Mouse (Mus musculus): ENCODE data around the gene BC024978. TPM values are rescaled to one million over a fixed set of nuclear protein-coding genes. Genes with fewer than 3 reads are reported as not detected.

Gene BC024978
- total RNA-seq, 4 experiments from 2014 or later = 20.9 to 27.3 (median 25.7) TPM

DNA sequence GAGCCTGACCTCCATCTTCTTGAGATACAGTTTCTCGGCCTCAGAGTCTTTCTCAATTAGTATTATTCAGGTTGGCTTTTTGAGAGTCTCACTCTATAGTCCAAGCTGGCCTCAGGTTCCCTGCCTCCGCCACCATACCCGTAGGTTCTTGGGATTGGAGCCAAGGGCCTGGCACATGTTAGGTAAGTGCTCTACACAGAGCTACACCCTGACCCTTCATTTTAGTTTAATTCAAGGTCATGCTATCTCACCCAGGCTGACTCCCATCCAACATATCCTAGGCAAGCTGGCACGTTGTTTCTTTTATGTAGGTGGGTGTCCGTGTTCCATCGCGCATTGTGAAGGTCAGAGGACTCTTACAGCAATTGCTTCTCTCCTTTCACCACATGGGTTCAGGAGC is 20.7 kb upstream of the BC024978 start:
- no peak for DNase-seq (ENCODE audit: low spot score in 2 of 2)

- DNase-seq (ENCODE audit: low spot score in 2 of 2) = no peak
These were observed 17.6 kb upstream of the BC024978 start for GRCm38 (mm10) chr7:27177942-27178323.

GRCm38 (mm10) chr7:27178324-27179216 is 17.0 kb upstream of the BC024978 start, which contains the start of gene Rab4b:
TSS of gene Rab4b (minus strand) at chr7:27178896.
- DNase-seq (ENCODE audit: low spot score in 2 of 2) = peak; percentile 100

GRCm38 (mm10) chr7:27179217-27179918 is 16.2 kb upstream of the BC024978 start:
- DNase-seq (ENCODE audit: low spot score in 2 of 2) = no peak

GRCm38 (mm10) chr7:27180036-27180435 is 15.5 kb upstream of the BC024978 start:
- DNase-seq (ENCODE audit: low spot score in 2 of 2) = no peak

- DNase-seq (ENCODE audit: low spot score in 2 of 2) = no peak
These were observed 14.5 kb upstream of the BC024978 start, which contains the start of the genes Gm21983 and Mia for GRCm38 (mm10) chr7:27180837-27181695. TSS of gene Gm21983 (minus strand) at chr7:27181086. TSS of gene Mia (minus strand) at chr7:27181157.

- DNase-seq (ENCODE audit: low spot score in 2 of 2) = no peak
These were observed 13.1 kb upstream of the BC024978 start for GRCm38 (mm10) chr7:27182498-27182897.

DNA sequence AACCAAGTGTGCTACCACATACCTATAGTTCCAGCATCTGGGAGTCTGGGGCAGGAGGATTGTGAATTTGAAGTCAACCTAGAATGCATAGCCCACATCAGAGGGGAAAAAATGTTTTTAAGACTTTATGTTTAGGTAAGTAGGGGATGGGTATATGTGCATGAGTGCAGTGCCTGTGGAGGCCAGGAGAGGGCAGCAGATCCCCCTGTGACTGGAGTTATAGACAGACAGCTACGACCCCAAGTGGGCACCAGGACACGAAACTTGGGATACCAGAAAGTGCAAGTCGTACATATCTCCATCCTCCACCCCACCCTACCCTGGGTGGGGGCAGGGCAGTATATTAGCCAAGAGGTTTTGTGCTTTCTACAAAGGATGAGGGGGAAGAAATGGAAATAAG is 10.6 kb upstream of the BC024978 start:
- no peak for DNase-seq (ENCODE audit: low spot score in 2 of 2)

DNA sequence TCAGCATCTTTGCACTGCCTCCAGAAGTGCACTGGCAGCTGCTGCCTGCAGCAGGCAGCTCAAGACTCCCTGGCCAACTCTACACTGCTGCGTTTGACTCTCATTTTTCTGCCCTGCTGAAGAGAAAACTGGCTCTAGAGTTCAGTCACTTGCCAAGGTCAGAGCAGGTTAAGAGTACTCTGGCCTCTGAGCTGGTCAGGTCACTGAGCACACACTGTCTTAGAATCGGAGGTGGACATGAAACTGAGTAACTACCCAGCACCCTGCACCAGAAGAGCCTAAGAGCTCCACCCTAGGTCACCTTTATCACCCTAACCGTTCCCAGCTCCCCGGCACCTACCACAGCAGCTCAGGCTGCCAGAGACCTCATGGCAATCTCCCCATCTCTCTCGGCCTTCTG is 9.6 kb upstream of the BC024978 start:
- no peak for DNase-seq (ENCODE audit: low spot score in 2 of 2)

DNA sequence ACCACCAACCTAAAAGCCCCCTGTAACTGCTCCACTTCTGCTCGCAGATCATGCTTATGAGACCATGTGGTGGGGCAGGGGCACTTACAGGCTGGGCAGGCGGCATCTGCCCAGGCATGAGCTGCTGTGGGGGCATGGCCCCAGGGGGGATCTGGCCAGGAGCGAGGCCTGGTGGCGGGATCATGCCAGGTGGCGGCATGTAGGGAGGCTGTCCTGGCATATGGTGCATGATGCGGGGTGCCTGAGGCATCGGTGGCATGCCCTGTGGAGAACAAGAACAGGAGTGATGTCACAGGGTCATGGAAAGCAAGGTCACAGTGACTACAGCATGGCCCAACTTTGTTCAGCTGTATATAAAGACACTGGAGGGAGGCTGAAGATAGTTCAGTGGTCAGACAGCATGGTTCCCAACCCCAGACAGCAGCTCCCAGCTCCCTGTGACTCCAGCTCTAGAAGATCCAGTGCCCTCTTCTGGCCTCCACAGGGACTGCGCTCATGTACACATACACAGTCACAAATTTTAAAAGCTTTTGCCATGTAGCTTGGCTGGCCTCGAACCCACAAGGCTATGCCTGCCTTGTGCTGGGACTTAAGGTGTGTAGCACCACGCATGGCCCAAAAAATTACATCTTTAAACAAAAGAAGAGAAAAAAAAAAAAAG is 6.2 kb upstream of the BC024978 start:
- no peak for DNase-seq (ENCODE audit: low spot score in 2 of 2)

DNA sequence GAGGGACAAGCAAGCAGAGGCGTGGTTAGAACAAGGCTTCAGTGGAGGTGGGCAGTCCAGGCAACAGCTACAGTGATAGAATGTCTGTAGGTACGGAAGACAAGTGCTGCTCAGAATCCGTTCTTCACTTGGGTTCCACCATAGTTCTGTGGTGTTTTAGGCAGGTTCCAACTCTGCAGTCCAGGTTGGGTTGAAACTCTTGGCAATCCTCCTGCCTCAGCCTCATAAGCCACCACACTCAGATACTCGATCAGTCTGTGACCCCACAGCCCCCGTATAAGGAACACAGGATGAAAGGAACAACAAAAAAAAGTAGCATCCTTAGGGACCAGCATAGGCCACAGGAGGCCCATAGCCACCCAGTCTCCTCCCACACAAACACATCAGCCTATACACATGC is 3.1 kb upstream of the BC024978 start:
- DNase-seq (ENCODE audit: low spot score in 2 of 2) = no peak

DNA sequence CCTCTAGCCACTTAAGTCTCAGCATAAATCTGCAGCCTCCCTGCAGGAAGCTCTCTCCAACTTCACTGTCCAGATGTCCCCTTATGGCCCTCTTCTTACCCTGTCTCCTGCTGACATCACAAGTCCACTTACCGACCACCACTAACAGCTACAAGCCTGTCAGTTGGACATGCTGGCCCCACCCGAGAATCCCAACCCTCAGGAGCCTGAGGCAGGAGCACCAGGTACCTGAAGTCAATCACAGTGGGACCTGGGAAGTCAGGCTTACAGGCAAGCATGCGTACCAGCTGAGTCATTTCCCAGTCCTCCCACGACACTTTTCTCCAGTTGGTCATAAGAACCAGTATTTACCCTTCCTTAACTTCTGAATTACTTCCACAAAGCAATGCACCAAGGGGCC is 1.9 kb upstream of the BC024978 start:
- no peak for DNase-seq (ENCODE audit: low spot score in 2 of 2)

- no peak for DNase-seq (ENCODE audit: low spot score in 2 of 2)
These were observed 1.6 kb downstream of the BC024978 start for GRCm38 (mm10) chr7:27197136-27197535.

GRCm38 (mm10) chr7:27197634-27198033 is 2.1 kb downstream of the BC024978 start:
- no peak for DNase-seq (ENCODE audit: low spot score in 2 of 2)

GRCm38 (mm10) chr7:27198355-27198754 is 2.8 kb downstream of the BC024978 start:
- DNase-seq (ENCODE audit: low spot score in 2 of 2) = no peak

GRCm38 (mm10) chr7:27198779-27199178 is 3.2 kb downstream of the BC024978 start:
- DNase-seq (ENCODE audit: low spot score in 2 of 2) = no peak

GRCm38 (mm10) chr7:27203730-27204449 is 8.3 kb downstream of the BC024978 start:
- DNase-seq (ENCODE audit: low spot score in 2 of 2) = no peak

DNA sequence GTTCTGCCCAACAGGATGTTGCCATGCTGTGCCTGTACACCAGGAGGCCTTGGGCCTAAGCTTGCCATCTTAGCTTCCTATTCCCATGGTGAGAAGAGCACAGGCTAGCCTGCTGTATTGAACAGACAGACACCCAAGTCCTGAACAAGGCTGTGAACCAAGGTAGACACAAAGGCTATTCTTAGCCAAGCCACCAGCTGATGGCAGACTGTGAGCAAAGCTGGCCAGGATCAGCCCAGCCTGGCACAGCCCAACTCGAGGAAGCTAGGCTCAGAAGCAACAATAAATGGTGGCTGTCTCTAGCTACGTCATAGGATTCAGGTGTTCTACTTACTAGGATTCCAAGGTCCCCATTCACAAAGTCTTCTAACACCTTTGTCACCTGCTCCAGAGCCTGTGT is 17.0 kb downstream of the BC024978 start:
- no peak for DNase-seq (ENCODE audit: low spot score in 2 of 2)

GRCm38 (mm10) chr7:27218586-27218985 is 23.0 kb downstream of the BC024978 start:
- DNase-seq (ENCODE audit: low spot score in 2 of 2) = no peak

DNA sequence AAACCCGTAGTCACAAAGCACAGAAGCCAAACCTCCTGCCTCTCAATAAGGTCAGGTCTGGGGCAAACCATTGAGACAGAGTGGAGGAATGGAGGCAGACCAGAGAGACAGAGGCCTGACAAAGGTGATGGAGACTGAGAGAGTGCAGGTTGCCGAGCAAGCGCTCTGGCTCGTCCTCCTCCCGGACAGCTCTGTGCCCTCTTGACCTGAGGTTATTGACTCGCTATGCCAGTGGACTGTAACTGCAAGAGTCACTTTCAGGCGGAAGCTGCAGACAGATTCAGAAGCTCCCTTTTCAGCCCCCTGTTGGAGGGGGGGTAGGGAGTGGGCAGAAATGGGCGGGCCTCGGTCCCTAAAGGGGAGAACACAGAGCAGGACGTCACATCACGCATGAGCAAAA is 24.4 kb downstream of the BC024978 start:
- no peak for DNase-seq (ENCODE audit: low spot score in 2 of 2)

Measured in layer of hippocampus, adult 8-10 months (tissue).